Mouse (Mus musculus): ENCODE data around the gene Cops7b.

GRCm38 (mm10) chr1:86582451-86583096, at the start of gene Cops7b, which contains the start of gene Pde6d:
- TF ChIP-seq CTCF (IDR thresholded peaks at IDR 0.05; ENCODE audit: borderline replicate concordance, insufficient read depth, low read depth, low read length): no peak
- TF ChIP-seq POLR2A (IDR thresholded peaks at IDR 0.05; ENCODE audit: borderline replicate concordance, insufficient read depth, low read length): peak; percentile 67; the same call in 1 of the 2 replicates
